Mouse (Mus musculus): ENCODE data around the gene Serac1. TPM values are rescaled to one million over a fixed set of nuclear protein-coding genes. Genes with fewer than 3 reads are reported as not detected.

The Serac1 gene
- polyA plus RNA-seq, 1 experiment from 2014 or later: 5.3 TPM

DNA sequence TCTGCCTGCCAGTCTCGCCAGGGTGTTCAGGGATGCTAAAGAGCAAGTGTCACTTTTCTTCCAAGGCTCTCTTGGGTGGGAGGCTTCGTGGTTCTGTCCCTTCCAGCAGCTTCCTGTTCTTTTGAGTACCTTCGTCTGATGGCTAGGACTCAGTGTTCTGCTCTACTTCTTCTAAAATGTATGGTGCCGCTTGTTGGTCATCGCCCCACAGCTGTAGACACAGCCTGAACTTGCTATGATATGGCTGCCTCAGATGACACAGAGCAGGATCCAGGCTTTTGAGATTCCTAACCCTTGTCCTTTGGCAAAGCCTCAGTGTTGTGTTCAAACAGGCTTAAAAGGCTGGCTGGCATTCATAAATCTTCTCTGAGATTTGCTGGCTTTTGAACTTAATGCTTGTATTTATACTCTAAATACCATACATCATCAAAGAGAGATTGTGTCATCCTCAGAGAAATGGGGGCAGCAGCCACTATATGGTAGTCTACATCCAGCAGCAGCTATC, 80.5 kb downstream of the Serac1 start:
- Histone ChIP-seq H3K4me2 (replicated peaks; ENCODE audit: low read depth, low read length) (no peak overlapping the region), H3K27ac (ENCODE audit: low read length) (no peak overlapping the region), H3K27me3 (ENCODE audit: control insufficient read depth, insufficient read depth, low read length) (no peaks in the 10 kb centered on the region), H3K4me1 (ENCODE audit: control insufficient read depth, insufficient read depth, low read length) (peaks cover 8% of the 10 kb centered on the region), H3K4me3 (ENCODE audit: low read depth, low read length) (no peak overlapping the region), H3K9me3 (ENCODE audit: control insufficient read depth, low read depth, low read length) (no peaks in the 10 kb centered on the region), H3K36me3 (ENCODE audit: control insufficient read depth, insufficient read depth, low read length) (no peaks in the 10 kb centered on the region; the same call in 1 of the 2 replicates), H3K9ac (replicated peaks; ENCODE audit: low read depth, low read length) (no peak overlapping the region)
- WGBS: 66% methylated on average over 5 of the region's 5 CpGs
- ATAC-seq (ENCODE audit: insufficient number of reproducible peaks, insufficient read depth, low FRiP score, low read depth): no peak

DNA sequence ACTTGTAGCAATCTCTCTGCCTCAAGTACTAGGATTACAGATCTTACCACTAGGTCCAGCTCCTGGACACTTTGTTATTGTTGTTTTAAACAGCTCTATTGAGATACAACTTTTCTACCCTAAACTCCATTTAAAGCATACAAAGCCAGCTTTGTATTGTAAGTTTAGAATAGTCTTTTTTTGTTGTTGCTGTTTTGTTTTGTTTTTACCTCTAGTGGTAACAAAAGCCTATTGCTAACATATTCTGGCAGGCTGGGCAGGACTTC, 81.4 kb downstream of the Serac1 start:
- Histone ChIP-seq H3K27ac (ENCODE audit: low read length) (no peak overlapping the region), H3K27me3 (ENCODE audit: control insufficient read depth, insufficient read depth, low read length) (no peaks in the 10 kb centered on the region), H3K4me3 (ENCODE audit: low read depth, low read length) (no peak overlapping the region), H3K9me3 (ENCODE audit: control insufficient read depth, low read depth, low read length) (no peaks in the 10 kb centered on the region), H3K9ac (replicated peaks; ENCODE audit: low read depth, low read length) (no peak overlapping the region), H3K36me3 (ENCODE audit: control insufficient read depth, insufficient read depth, low read length) (no peaks in the 10 kb centered on the region; the same call in 1 of the 2 replicates), H3K4me1 (ENCODE audit: control insufficient read depth, insufficient read depth, low read length) (peaks cover 12% of the 10 kb centered on the region), H3K4me2 (replicated peaks; ENCODE audit: low read depth, low read length) (no peak overlapping the region)
- no peak for ATAC-seq (ENCODE audit: insufficient number of reproducible peaks, insufficient read depth, low FRiP score, low read depth)

DNA sequence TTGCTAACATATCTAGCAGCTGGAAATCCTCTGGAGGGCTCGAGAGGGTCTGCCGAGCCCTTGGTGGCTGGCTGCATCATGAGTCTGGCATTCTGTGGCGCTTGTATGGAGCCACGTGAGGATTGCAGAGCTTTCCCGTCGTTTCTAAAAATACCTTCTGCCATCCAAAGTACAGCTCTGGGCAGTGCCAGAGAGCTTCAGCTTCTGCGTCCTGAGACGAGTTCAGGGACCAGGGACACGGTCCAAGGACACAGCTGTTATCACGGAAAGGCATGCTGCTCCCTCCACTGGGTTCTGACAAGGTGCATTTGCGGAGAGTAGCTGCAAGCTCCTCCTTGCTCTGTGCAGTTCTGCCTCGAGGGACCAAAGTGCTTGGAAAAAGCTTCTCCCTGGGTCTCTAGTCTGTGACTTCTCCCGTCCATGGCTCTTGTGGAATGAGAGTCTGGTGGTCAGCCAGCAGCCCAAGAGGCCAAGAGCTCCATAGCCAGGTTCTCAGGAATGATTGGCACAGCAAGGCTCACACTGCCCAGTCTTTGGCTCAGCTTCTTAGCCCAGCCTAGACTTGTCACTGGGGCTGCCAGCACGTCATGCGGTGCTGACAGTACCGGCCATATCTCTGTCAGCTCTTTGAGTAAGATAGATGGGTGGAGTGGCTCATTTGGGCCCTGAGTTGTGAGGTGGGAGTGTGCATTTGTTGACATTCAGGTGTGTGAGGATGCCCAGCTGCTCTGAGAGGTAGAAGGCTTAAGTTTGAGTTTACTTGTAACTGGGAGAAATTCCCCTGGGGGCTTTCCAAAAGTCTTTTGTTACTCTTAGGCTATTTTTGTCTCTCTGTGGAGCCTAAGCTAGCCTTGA, 81.9 kb downstream of the Serac1 start:
- Histone ChIP-seq H3K4me2 (replicated peaks; ENCODE audit: low read depth, low read length) (no peak overlapping the region), H3K27ac (ENCODE audit: low read length) (no peak overlapping the region), H3K9ac (replicated peaks; ENCODE audit: low read depth, low read length) (no peak overlapping the region), H3K4me1 (ENCODE audit: control insufficient read depth, insufficient read depth, low read length) (peaks cover 12% of the 10 kb centered on the region), H3K9me3 (ENCODE audit: control insufficient read depth, low read depth, low read length) (no peaks in the 10 kb centered on the region), H3K36me3 (ENCODE audit: control insufficient read depth, insufficient read depth, low read length) (no peaks in the 10 kb centered on the region; the same call in 1 of the 2 replicates), H3K4me3 (ENCODE audit: low read depth, low read length) (no peak overlapping the region), H3K27me3 (ENCODE audit: control insufficient read depth, insufficient read depth, low read length) (no peaks in the 10 kb centered on the region)
- WGBS: 53% methylated on average over 16 of the region's 16 CpGs
- no peak for ATAC-seq (ENCODE audit: insufficient number of reproducible peaks, insufficient read depth, low FRiP score, low read depth)

- Histone ChIP-seq H3K9me3 (ENCODE audit: control insufficient read depth, low read depth, low read length) (no peaks in the 10 kb centered on the region), H3K9ac (replicated peaks; ENCODE audit: low read depth, low read length) (no peak overlapping the region), H3K4me1 (ENCODE audit: control insufficient read depth, insufficient read depth, low read length) (peaks cover 12% of the 10 kb centered on the region), H3K27me3 (ENCODE audit: control insufficient read depth, insufficient read depth, low read length) (no peaks in the 10 kb centered on the region), H3K27ac (ENCODE audit: low read length) (no peak overlapping the region), H3K4me3 (ENCODE audit: low read depth, low read length) (no peak overlapping the region), H3K36me3 (ENCODE audit: control insufficient read depth, insufficient read depth, low read length) (no peaks in the 10 kb centered on the region; the same call in 1 of the 2 replicates), H3K4me2 (replicated peaks; ENCODE audit: low read depth, low read length) (no peak overlapping the region)
- WGBS: 72% methylated on average over 14 of the region's 14 CpGs
- no peak for ATAC-seq (ENCODE audit: insufficient number of reproducible peaks, insufficient read depth, low FRiP score, low read depth)
These were observed 83.0 kb downstream of the Serac1 start for GRCm38 (mm10) chr17:5996589-5996988.

DNA sequence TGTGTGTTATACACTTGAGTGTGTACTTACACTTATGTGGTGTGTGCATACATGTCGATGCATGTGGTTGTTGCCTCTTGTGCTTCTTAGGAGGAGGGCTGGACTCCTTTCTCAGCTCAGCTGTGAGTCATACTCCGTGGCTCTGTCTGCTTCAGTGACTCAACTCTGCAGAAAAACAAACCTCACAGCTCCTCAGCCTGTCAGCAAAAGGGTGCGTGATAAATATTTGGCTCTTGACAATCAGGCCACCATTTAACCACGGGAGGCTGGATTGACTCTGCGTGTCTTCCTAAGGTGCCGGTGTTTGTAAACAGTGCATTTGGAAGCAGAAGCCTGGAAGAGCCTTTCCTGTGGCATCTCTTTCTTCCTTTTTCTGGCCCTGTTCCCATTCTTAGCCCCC, 84.9 kb downstream of the Serac1 start:
- ATAC-seq (ENCODE audit: insufficient number of reproducible peaks, insufficient read depth, low FRiP score, low read depth): no peak
- Histone ChIP-seq H3K4me3 (ENCODE audit: low read depth, low read length) (no peak overlapping the region), H3K4me1 (ENCODE audit: control insufficient read depth, insufficient read depth, low read length) (peaks cover 12% of the 10 kb centered on the region), H3K36me3 (ENCODE audit: control insufficient read depth, insufficient read depth, low read length) (no peaks in the 10 kb centered on the region; the same call in 1 of the 2 replicates), H3K27ac (ENCODE audit: low read length) (no peak overlapping the region), H3K27me3 (ENCODE audit: control insufficient read depth, insufficient read depth, low read length) (no peaks in the 10 kb centered on the region), H3K9me3 (ENCODE audit: control insufficient read depth, low read depth, low read length) (no peaks in the 10 kb centered on the region), H3K4me2 (replicated peaks; ENCODE audit: low read depth, low read length) (no peak overlapping the region), H3K9ac (replicated peaks; ENCODE audit: low read depth, low read length) (no peak overlapping the region)
- WGBS: 57% methylated on average over 6 of the region's 6 CpGs

DNA sequence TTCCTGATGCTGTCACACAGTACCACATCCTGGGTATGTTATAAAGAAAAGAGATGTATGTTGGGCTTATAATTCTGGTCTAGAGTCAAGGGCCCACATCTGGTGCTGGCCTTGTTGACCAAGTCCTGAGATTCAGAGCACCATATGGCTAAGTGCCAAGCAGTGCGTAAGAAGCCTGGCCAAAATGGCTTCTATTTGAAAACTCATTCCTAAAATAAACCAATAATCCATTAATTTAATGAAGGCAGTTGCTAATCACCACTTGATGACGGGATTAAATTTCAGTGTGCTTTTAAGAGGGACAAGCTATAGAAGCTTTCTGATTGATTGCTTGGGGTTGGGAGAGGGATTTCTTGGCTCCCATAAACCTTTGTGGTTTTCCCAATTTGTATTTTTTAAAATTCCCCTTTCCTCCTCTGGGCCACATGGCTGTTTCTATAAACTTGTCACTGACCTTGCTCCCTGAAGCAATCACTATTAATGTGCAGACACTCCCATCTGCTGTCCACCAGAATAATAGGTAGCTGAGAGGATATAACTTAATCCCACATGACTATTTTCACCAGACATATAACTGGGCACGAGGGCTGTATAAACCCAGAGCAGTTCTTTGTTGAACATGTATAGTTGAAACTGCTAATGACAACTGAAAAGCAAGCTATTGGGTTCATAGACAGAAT, 85.8 kb downstream of the Serac1 start:
- Histone ChIP-seq H3K4me3 (ENCODE audit: low read depth, low read length) (no peak overlapping the region), H3K4me1 (ENCODE audit: control insufficient read depth, insufficient read depth, low read length) (peaks cover 12% of the 10 kb centered on the region), H3K9me3 (ENCODE audit: control insufficient read depth, low read depth, low read length) (no peaks in the 10 kb centered on the region), H3K36me3 (ENCODE audit: control insufficient read depth, insufficient read depth, low read length) (no peaks in the 10 kb centered on the region; the same call in 1 of the 2 replicates), H3K4me2 (replicated peaks; ENCODE audit: low read depth, low read length) (no peak overlapping the region), H3K27me3 (ENCODE audit: control insufficient read depth, insufficient read depth, low read length) (no peaks in the 10 kb centered on the region), H3K27ac (ENCODE audit: low read length) (no peak overlapping the region), H3K9ac (replicated peaks; ENCODE audit: low read depth, low read length) (no peak overlapping the region)
- no peak for ATAC-seq (ENCODE audit: insufficient number of reproducible peaks, insufficient read depth, low FRiP score, low read depth)
- WGBS: 42% methylated on average over 3 of the region's 3 CpGs

- no peak for ATAC-seq (ENCODE audit: insufficient number of reproducible peaks, insufficient read depth, low FRiP score, low read depth)
- WGBS: 82% methylated on average over 5 of the region's 5 CpGs
- no peak overlapping the region for H3K4me2 ChIP-seq (replicated peaks; ENCODE audit: low read depth, low read length)
- H3K27me3 ChIP-seq (ENCODE audit: control insufficient read depth, insufficient read depth, low read length): no peaks in the 10 kb centered on the region
- H3K4me1 ChIP-seq (ENCODE audit: control insufficient read depth, insufficient read depth, low read length): peaks cover 12% of the 10 kb centered on the region
- no peak overlapping the region for H3K27ac ChIP-seq (ENCODE audit: low read length)
- no peak overlapping the region for H3K9ac ChIP-seq (replicated peaks; ENCODE audit: low read depth, low read length)
- H3K4me3 ChIP-seq (ENCODE audit: low read depth, low read length): no peak overlapping the region
- H3K36me3 ChIP-seq (ENCODE audit: control insufficient read depth, insufficient read depth, low read length): no peaks in the 10 kb centered on the region; the same call in 1 of the 2 replicates
- no peaks in the 10 kb centered on the region for H3K9me3 ChIP-seq (ENCODE audit: control insufficient read depth, low read depth, low read length)
These were observed 86.5 kb downstream of the Serac1 start for GRCm38 (mm10) chr17:5992866-5993580.
